Mouse (Mus musculus) heart, embryonic 12.5 days (tissue): Measurements from ENCODE around the gene Gm20388. TPM values are rescaled to one million over a fixed set of nuclear protein-coding genes. Genes with fewer than 3 reads are reported as not detected.

Experiments
- ATAC-seq: fragments of 200-750 bp; cut with Nextera tagmentation; 2 replicates; pipeline ENCODE4 v1.8.0; 2017; ENCODE audit warnings: moderate TSS enrichment, moderate library complexity; ENCODE audit not compliant: insufficient number of reproducible peaks, low FRiP score
- H3K27ac ChIP-seq: fragments of 300-500 bp; sonication (generic); 2 replicates; pipeline ENCODE4 v1.5.1; 2016; ENCODE audit warnings: mild to moderate bottlenecking, moderate library complexity; ENCODE audit not compliant: poor library complexity, severe bottlenecking
- H3K27me3 ChIP-seq: fragments of 300-500 bp; sonication (generic); replicated peaks from 2 replicates; pipeline ENCODE4 v1.6.1; 2016; ENCODE audit warnings: mild to moderate bottlenecking, moderate library complexity
- H3K36me3 ChIP-seq: fragments of 300-500 bp; sonication (generic); 2 replicates; pipeline ENCODE4 v1.6.1; 2016; ENCODE audit warnings: mild to moderate bottlenecking, moderate library complexity
- H3K4me1 ChIP-seq: fragments of 300-500 bp; sonication (generic); replicated peaks from 2 replicates; pipeline ENCODE4 v1.6.1; 2016; ENCODE audit warnings: mild to moderate bottlenecking
- H3K4me2 ChIP-seq: fragments of 300-500 bp; sonication (generic); 2 replicates; pipeline ENCODE4 v1.6.1; 2016; ENCODE audit warnings: mild to moderate bottlenecking, moderate library complexity
- H3K4me3 ChIP-seq: fragments of 300-500 bp; sonication (generic); 2 replicates; pipeline ENCODE4 v1.5.1; 2016; ENCODE audit warnings: mild to moderate bottlenecking
- H3K9ac ChIP-seq: fragments of 300-500 bp; sonication (generic); 2 replicates; pipeline ENCODE4 v1.6.1; 2016; ENCODE audit warnings: mild to moderate bottlenecking, moderate library complexity
- H3K9me3 ChIP-seq: fragments of 300-500 bp; sonication (generic); replicated peaks from 2 replicates; pipeline ENCODE4 v1.6.1; 2016; ENCODE audit warnings: mild to moderate bottlenecking, moderate library complexity
- WGBS: fragments of 180-500 bp; shearing (Covaris S2); methylation state at CpG from one replicate; pipeline ENCODE4 v1.1.7; 2016; 5-methylcytosine and 5-hydroxymethylcytosine counted together
- polyA plus RNA-seq: library from polyadenylated mRNA; unstranded; fragments of >200 nt; fragmentation: Nextera tagmentation; extraction: Ambion mirVana; gene quantifications from 2 replicates; pipeline ENCODE4 v1.2.1, GENCODE M21; 2016

Gene Gm20388
- polyA plus RNA-seq, 1 experiment from 2014 or later, result not detected

DNA sequence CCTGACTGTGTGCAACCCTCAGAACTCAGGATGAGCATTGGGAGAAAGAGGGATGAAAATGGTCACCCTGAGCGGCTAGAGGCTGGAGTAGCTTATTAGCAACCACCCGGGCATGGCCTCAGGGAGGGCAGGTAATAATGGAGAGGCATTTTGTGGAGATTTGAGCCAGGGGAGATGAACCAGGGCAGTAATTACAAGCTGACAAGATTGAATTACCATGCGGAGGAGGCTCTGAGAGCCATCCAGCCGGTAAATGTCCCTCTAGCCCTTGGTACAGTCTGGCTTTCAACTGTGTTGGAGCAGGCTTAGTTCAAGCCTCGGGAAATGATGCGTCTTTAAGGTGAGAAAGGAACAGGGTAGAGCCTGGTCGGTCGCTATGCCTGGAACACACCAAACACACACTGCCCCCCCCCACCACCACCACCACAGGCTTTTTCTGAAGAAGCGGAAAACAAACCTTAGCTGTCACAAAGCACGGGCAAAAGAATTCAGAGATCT is 1486.6 kb downstream of the Gm20388 start:
- H3K4me1 ChIP-seq, result peaks cover 28% of the 10 kb centered on the region
- no peak overlapping the region for H3K27ac ChIP-seq
- no peak overlapping the region for H3K9ac ChIP-seq
- WGBS, result 77% methylated on average over 10 of the region's 10 CpGs
- no peaks in the 10 kb centered on the region for H3K36me3 ChIP-seq
- no peak overlapping the region for H3K4me3 ChIP-seq
- H3K4me2 ChIP-seq, result no peak overlapping the region
- ATAC-seq, result no peak
- no peaks in the 10 kb centered on the region for H3K9me3 ChIP-seq
- H3K27me3 ChIP-seq, result peaks cover 44% of the 10 kb centered on the region

DNA sequence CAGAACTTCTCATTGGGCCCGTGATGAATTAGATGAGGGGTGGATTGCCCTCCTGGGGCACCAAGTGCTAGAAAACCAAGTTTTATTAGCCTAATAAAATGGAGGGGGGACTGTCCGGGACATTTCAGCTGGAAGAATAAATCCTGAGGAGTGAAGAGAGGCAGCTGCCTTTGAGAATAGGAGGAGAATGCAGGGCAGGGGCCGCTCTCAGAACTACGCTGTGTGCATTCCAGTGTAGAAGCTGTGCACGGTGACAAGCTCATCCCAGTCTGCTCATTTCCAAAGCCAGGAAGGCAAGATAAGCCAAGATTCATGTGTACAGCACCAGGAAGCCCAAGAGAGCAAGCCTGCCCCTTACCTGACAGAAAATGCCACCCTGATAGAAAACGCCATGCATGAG is 1487.4 kb downstream of the Gm20388 start:
- WGBS, result 69% methylated on average over 6 of the region's 6 CpGs
- Histone ChIP-seq H3K4me1 (peaks cover 19% of the 10 kb centered on the region), H3K9ac (no peak overlapping the region), H3K9me3 (no peaks in the 10 kb centered on the region), H3K27ac (no peak overlapping the region), H3K36me3 (no peaks in the 10 kb centered on the region), H3K4me2 (no peak overlapping the region), H3K27me3 (peaks cover 44% of the 10 kb centered on the region), H3K4me3 (no peak overlapping the region)
- no peak for ATAC-seq

DNA sequence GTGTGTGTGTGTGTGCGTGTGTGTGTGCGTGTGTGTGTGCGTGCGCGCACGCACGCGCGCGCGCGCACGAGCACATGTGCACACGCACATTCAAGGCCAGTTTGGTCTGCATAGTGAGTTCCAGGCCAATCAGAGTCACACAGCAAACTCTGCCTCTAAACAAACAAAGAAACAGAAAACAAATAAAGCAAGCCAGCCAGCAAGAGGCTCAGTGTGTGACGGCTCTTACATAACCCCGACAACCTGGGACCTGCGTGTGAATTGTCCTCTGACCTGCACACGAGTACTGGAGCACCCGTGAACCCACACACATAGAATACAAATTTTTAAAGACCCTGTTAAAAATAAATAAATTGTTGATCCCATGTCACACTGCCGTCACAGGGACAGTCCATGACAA is 1488.1 kb downstream of the Gm20388 start:
- H3K27ac ChIP-seq, result no peak overlapping the region
- H3K4me2 ChIP-seq, result no peak overlapping the region
- H3K9me3 ChIP-seq, result no peaks in the 10 kb centered on the region
- 93% methylated on average over 20 of the region's 20 CpGs for WGBS
- no peak overlapping the region for H3K4me3 ChIP-seq
- no peaks in the 10 kb centered on the region for H3K36me3 ChIP-seq
- peaks cover 44% of the 10 kb centered on the region for H3K27me3 ChIP-seq
- H3K9ac ChIP-seq, result no peak overlapping the region
- H3K4me1 ChIP-seq, result peaks cover 19% of the 10 kb centered on the region; the same call in 1 of the 2 replicates
- no peak for ATAC-seq

DNA sequence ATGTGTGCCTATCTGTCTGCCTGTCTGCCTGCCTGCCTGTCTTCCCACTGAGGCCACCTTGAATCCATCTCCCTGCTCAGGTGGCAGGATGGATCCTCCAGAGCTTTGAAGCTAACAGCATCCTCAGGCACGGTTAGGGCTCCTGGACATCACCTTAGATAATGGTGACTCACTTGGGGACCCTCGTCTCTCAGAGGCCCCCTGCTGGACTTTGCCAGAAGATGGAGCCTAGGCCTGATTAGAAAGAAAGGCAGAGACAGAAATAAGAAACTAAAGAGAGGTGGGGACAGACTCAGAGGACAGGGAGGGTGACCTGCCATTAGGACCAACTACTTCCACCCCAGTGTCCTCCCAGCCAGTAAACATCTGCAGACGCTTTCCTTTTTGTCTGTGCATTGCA is 1488.5 kb downstream of the Gm20388 start:
- Histone ChIP-seq H3K9me3 (no peaks in the 10 kb centered on the region), H3K27ac (no peak overlapping the region), H3K4me3 (no peak overlapping the region), H3K4me2 (no peak overlapping the region), H3K27me3 (peaks cover 44% of the 10 kb centered on the region), H3K4me1 (peaks cover 19% of the 10 kb centered on the region; the same call in 1 of the 2 replicates), H3K9ac (no peak overlapping the region), H3K36me3 (no peaks in the 10 kb centered on the region)
- WGBS, result 35% methylated on average over 3 of the region's 3 CpGs
- no peak for ATAC-seq

DNA sequence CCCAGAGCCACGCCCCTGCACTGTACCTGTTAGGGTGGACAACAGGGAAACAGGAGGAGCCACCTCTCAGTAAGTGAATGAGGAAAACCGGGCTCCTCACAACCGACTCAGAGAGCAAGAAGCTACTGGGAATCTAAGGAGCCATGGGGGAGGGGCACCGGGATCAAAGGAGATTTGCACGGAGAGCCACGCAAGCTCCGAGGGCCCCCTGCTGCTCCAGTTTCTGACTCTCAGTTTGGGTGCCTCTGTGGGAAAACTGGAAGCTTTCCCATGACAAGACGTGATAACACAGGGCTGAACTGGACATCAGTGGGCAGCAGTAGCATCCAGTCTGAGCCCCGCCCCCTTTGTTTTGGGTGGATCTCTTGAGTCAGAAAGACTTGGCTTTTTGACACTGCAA is 1489.9 kb downstream of the Gm20388 start:
- Histone ChIP-seq H3K4me1 (peaks cover 14% of the 10 kb centered on the region; the same call in 1 of the 2 replicates), H3K27ac (no peak overlapping the region), H3K4me2 (no peak overlapping the region), H3K36me3 (no peaks in the 10 kb centered on the region), H3K4me3 (no peak overlapping the region), H3K9ac (no peak overlapping the region), H3K9me3 (peaks cover 8% of the 10 kb centered on the region), H3K27me3 (peaks cover 37% of the 10 kb centered on the region)
- ATAC-seq, result no peak
- 32% methylated on average over 9 of the region's 9 CpGs for WGBS

DNA sequence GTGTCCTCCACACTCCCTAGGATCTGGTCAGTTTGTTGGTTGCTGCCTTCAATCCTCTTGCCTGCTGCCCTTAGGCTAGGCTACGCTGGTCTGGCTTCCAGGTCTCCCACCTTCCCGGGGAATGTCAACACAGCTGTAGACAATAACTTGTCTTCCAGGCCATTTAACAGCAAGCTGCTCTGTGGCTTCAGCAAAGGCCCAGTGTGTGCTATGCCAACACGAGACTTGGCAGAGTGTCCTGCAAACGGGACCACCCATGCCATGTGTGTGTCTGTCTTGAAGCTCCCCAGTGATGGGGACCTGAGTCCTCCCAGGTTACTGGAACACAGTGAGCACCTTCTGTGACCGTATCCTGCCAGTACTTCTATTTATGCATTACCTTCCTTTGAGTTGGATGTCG is 1493.2 kb downstream of the Gm20388 start:
- Histone ChIP-seq H3K4me3 (no peak overlapping the region), H3K9me3 (peaks cover 8% of the 10 kb centered on the region), H3K9ac (no peak overlapping the region), H3K36me3 (no peaks in the 10 kb centered on the region), H3K4me1 (peaks cover 3% of the 10 kb centered on the region; the same call in 1 of the 2 replicates), H3K4me2 (no peak overlapping the region), H3K27me3 (peaks cover 6% of the 10 kb centered on the region; the same call in 1 of the 2 replicates), H3K27ac (no peak overlapping the region)
- no peak for ATAC-seq
- 87% methylated on average over 6 of the region's 6 CpGs for WGBS

DNA sequence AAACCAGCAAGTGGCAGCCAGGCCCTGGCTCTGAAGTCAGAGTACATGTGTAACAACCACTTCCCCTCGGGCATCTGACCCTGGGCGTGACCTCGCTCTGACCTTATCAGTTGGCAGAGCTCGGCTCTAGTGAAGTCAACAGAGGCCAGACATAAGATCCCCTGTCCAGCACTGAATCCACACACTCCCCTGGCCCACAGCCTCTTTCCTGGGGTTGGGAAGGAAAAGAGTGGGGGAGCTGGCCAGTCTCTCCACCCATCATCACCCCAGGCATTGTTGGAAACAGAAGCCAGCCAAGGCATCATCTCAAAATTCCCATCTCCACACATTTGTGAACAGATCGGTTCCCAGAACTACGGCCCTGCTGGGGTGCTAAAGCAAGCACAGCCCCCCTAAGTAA is 1507.4 kb downstream of the Gm20388 start:
- peak; percentile 64; the same call in 1 of the 2 replicates for ATAC-seq
- Histone ChIP-seq H3K36me3 (no peaks in the 10 kb centered on the region), H3K27ac (peak overlapping the region; percentile 30; the same call in 1 of the 2 replicates), H3K4me2 (no peak overlapping the region; the same call in 1 of the 2 replicates), H3K27me3 (no peaks in the 10 kb centered on the region), H3K9me3 (peaks cover 8% of the 10 kb centered on the region), H3K4me1 (peaks cover 20% of the 10 kb centered on the region), H3K4me3 (no peak overlapping the region), H3K9ac (no peak overlapping the region)
- WGBS, result 22% methylated on average over 6 of the region's 6 CpGs

DNA sequence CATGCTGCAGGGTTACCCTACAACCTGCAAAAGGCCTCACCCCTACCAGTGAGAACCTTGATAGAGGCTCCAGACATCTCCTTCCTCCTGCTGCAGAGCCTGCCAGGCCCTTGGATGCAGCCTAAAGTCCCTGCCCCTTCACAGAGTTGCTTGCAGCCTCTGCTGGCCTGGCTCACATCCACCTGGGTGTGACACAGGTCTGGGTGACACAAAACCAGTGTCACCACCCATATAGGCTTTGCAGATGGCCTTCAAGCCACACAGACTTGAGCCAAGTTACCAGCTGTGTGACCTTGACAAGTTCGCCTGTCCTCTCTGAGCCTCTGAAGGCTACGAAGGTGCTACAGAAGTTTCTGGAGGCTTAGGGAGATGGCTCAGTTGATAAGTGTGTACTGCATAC is 1508.9 kb downstream of the Gm20388 start:
- no peak overlapping the region for H3K27ac ChIP-seq
- 79% methylated on average over 2 of the region's 2 CpGs for WGBS
- H3K4me2 ChIP-seq, result no peak overlapping the region
- peaks cover 20% of the 10 kb centered on the region for H3K4me1 ChIP-seq
- H3K9ac ChIP-seq, result no peak overlapping the region
- H3K27me3 ChIP-seq, result no peaks in the 10 kb centered on the region
- H3K4me3 ChIP-seq, result no peak overlapping the region
- ATAC-seq, result no peak
- H3K9me3 ChIP-seq, result no peaks in the 10 kb centered on the region
- no peaks in the 10 kb centered on the region for H3K36me3 ChIP-seq

DNA sequence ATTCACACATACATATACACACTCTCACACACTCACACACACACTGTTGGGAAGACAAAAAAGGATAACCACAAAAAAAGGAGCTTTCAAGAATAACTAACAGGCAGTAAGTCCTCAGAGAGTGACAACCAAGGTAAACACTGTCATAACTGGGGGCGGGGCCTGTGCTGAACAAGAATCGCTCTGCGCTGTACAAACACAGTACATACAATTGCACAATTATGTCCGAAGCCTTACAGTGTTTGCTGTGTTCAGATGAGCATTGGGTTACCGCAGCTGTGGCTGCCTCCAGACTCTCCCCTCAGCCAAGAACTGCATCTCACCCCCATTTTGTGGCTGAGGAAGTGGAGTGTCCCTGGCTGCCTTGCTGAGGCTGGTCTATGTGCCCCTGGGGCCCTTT is 1510.4 kb downstream of the Gm20388 start:
- WGBS, result 86% methylated on average over 5 of the region's 5 CpGs
- Histone ChIP-seq H3K9me3 (no peaks in the 10 kb centered on the region), H3K36me3 (no peaks in the 10 kb centered on the region), H3K27ac (no peak overlapping the region), H3K27me3 (no peaks in the 10 kb centered on the region), H3K9ac (no peak overlapping the region), H3K4me3 (no peak overlapping the region), H3K4me2 (no peak overlapping the region), H3K4me1 (peaks cover 20% of the 10 kb centered on the region)
- no peak for ATAC-seq

DNA sequence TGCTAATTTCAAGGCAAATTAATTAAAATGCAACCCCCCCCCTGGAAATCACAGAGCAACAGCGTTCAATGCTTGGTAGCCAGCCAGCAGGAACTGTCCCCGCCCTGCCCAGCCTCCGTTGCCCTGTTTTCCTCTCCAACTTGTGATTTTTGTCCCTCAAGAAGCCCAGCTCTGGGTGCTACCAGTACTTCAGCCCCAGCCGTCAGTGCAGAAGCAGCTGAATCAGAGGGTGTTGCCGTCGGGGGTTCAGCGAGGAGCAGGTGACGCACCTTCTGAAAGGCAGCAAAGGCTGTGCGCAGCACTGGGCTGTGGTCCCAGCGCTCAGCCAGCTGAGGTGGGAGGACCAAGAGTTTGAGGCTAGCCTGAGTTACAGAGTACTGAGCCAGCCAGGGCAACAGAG is 1513.4 kb downstream of the Gm20388 start:
- no peak overlapping the region for H3K9ac ChIP-seq
- H3K9me3 ChIP-seq, result no peaks in the 10 kb centered on the region
- H3K36me3 ChIP-seq, result no peaks in the 10 kb centered on the region
- H3K27me3 ChIP-seq, result no peaks in the 10 kb centered on the region
- no peak for ATAC-seq
- no peak overlapping the region for H3K4me2 ChIP-seq
- WGBS, result 89% methylated on average over 10 of the region's 10 CpGs
- H3K4me3 ChIP-seq, result no peak overlapping the region
- no peaks in the 10 kb centered on the region for H3K4me1 ChIP-seq
- no peak overlapping the region for H3K27ac ChIP-seq

DNA sequence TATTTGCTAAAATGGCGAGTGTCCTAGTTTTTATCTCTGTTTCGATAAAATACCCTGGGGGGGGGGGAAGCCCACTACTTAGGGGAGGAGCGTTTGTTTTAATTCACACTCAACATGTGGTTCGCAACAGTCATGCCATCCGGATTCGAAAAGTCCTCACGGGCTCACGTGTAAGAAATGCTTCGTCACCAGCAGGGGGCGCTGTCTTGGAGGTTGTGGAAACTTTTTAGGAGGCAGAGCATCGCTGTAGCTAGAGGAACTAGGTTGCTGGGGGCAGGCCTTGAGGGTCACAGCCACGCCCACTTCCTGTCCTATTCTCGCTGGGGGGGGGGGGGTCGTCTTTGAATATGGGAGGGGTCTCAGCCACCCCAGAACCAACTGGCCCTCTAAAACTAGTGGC is 1514.0 kb downstream of the Gm20388 start:
- no peak overlapping the region for H3K9ac ChIP-seq
- H3K4me3 ChIP-seq, result no peak overlapping the region
- WGBS, result 74% methylated on average over 14 of the region's 14 CpGs
- no peak overlapping the region for H3K27ac ChIP-seq
- ATAC-seq, result no peak
- no peaks in the 10 kb centered on the region for H3K9me3 ChIP-seq
- H3K36me3 ChIP-seq, result no peaks in the 10 kb centered on the region
- no peaks in the 10 kb centered on the region for H3K4me1 ChIP-seq
- no peak overlapping the region for H3K4me2 ChIP-seq
- no peaks in the 10 kb centered on the region for H3K27me3 ChIP-seq

DNA sequence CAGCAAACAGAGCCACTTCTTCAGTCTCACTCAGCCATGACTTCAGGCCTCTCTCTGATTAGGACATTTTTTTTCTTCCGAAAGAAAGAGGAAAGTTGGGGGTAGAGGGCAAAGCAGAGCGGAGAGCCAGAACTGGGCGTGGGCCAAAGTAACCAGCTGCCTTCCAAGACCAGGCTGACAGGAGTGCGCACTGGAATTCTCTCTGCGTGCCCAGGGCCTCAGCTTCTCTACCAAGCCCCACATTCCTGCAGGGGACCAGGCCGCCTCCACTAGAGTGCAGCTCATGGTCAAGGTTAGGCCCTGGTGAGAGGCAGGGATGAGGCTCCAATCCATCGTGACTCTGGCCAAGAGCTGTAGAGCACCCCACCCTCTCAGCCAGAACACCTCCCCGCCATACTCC is 1520.9 kb downstream of the Gm20388 start:
- Histone ChIP-seq H3K9ac (no peak overlapping the region), H3K27me3 (peaks cover 15% of the 10 kb centered on the region; the same call in 1 of the 2 replicates), H3K9me3 (no peaks in the 10 kb centered on the region), H3K4me2 (no peak overlapping the region), H3K36me3 (no peaks in the 10 kb centered on the region), H3K4me3 (no peak overlapping the region), H3K4me1 (peaks cover 31% of the 10 kb centered on the region), H3K27ac (peak overlapping the region; percentile 37)
- WGBS, result 61% methylated on average over 8 of the region's 8 CpGs
- ATAC-seq, result peak; percentile 19; the same call in 1 of the 2 replicates
